Mouse (Mus musculus) gastrocnemius, postnatal 4 days (tissue): ENCODE measurements at regions not wholly inside any gene's neighbourhood (a gene's known extent, or its start where the extent isn't known, plus 50 kb on each side); places are given as distances from the start of the nearest gene placed in this dataset.

Experiments used
- DNase-seq, 2 experiments: peaks; one replicate each; pipeline ENCODE4 v3.0.0; 2021 to 2022; ENCODE audit warnings: low spot score in 2 of 2, mixed read lengths in 2 of 2

DNA sequence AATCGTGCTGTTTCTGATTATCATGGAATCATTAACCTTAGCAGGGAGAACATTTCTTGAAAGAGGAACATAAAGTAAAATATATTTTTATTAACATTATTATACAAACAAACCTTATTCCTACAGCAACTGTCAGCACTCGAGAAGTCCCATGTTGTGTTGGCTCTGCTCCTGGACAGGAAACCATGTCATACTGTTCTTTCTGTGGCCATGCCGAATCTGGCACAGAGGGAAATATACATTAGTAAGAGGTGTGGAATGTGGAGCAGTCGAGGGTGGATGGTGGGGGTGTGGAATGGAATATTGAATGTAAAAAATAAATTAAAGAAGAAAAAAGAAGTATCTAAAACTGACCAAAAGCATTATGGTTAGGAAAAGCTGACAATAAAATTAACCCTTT, 342.1 kb upstream of the Pmfbp1 start:
- DNase-seq: no peak

DNA sequence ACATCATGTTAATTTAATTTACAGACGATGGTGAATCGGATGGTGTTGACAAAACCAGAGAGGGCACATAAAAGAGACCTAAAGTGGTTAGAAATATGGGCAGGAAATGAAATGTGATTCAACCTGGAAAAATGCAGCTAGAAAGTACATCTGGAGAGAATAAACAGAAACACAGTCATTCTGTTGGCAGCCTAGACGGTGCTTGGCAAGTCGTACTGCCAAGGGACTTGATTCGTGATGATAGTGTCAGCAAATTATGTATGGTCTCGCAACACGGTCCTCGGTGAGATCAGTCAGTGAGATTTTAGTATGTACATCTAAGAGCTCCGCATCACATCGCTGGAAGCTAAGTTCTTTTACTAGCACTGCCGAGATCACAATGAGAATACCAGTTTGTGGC, 338.3 kb upstream of the Pmfbp1 start:
- DNase-seq: peak; percentile 45 to 77

DNA sequence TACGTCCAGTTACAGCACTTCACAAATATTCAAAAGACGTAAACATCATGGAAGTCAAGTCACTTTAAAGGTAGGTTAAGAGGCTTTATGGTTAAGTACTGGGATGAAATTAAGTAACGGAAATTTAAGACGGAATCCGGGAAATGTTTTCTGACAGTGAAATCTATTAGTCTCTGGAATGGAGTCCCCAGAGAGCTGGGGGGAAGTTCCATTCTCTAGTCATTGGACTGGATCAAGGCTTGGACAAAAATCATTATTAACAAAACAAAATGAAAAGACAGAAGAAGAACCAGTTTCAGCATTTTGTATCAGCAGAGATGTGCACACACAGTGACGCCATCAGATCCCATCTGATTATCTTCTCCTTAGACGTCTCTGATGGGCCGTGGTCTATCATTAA, 337.8 kb upstream of the Pmfbp1 start:
- peak in 1 of 2 experiments; percentile 41 for DNase-seq

DNA sequence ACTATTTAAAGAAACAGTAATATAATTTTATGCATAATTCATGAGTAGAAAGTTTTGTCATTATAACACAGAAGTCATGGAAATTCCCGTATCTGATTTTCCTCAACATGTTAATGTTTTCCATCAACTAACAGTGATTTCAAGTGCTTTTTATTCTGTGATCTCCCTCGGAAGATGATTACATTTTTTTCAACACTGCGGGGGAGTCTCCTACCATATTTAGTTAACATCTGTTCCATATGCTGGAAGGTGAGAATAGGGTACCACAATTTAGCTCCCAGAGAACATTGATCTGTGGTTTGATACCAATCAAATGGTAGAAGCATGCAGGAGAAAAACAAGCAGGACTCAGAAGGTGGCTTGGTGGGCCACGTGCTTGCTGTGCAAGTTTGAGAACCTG, 321.1 kb upstream of the Pmfbp1 start:
- DNase-seq: no peak

DNA sequence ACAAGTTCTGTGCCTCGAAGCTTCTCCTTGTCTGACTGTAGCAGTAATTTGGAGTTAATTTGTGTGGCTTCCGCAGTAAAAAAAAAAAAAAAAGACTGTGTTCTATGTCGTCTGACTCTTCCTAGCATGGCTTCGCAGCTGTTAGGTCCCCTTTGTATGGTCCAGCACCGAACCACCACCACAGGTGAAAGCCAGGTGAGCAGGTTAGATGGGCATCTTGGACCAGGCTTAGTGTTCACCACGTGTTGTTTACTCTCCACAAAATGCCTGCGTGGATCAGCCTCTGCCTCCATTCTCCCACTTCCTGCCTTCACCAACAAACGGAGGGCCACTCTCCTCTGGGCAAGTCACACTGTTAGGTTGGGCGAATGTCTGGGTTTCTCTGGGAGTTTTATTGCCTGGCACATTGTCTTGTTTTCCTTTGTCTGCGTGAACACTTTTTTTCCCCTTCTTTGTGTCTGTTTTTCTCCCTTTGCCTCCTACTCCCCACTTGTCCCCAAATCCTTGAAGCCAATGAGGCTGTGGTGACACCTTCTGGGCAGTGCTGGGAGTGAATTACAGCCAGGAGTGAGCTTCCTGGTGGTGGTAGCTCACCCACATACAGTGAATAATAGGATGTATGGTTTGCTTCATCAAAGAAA, 308.1 kb upstream of the Pmfbp1 start:
- peak in 1 of 2 experiments; percentile 65 for DNase-seq

DNA sequence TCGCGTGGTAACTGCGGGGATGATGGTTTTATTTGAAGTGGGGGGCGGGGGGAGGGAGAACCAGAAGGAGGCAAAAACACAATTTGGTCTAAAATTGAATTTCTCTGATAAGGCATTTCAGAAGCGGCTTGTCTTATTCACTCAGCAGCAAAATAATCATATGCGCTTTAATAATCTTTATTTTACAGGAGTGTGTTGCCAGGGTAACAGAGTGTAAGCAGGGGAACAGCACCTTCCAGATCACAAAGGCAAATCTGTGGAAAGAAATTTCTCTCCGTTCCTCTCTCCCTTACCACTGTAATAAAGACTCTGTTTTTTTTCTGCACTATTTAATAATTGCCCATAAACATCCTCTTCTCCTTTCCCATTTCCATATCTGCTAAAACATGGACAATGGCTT, 306.2 kb upstream of the Pmfbp1 start:
- no peak for DNase-seq

DNA sequence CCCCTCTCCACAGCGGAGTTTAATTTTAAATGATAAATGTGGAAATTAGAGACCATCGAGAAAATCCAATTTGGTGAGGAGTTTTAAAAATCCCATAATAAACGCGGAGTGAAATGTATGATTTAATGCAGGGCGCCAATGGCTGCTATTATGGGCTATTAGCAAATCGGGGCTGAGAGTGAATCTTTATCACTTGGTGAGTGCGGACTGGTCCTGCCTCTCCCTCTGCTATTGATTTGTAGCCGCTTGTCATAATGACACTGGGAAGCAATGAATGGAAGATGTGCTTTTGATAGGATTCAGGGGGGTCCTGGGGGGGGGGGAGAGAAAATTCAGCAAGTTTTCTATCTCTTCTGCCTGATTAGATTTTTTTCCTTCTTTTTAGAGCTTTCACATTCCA, 279.6 kb upstream of the Pmfbp1 start:
- DNase-seq: no peak

DNA sequence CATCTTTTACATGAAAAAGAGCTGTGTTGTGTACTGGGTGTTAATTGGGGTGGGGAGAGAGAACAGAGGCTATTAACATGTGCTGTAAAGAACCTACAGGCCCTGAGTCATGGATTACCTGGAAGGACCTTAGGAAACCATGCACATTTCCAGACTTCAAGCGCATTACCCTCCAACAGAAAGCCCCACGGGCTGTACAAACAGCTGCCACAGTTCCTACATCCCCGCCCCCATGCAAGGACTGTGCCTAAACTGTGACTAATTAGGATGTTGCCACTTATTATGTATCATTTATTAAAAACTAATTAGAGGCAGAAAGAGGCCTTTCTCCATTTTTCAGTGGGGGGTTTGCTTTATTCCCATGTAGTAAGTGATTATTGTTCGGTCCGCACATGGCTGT, 277.5 kb upstream of the Pmfbp1 start:
- DNase-seq: no peak

DNA sequence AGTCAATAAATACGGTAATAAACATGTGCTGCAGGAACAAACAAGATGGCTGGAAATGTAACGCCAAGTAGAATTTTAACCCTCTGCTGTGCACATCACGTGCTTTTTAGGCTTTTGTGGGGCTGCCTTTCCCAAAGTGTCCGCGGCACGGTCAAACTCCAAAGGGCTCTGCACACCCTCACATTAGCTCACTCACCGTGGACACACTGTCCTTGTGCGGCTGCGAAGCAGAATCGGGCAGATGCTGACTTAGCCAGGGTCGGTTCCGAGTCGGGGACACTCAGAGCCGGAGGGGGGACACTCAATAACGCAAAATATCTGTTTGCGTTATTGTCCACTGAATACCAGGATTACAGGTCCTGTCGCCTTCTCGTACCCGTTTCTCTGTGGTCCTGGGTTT, 276.5 kb upstream of the Pmfbp1 start:
- no peak for DNase-seq

DNA sequence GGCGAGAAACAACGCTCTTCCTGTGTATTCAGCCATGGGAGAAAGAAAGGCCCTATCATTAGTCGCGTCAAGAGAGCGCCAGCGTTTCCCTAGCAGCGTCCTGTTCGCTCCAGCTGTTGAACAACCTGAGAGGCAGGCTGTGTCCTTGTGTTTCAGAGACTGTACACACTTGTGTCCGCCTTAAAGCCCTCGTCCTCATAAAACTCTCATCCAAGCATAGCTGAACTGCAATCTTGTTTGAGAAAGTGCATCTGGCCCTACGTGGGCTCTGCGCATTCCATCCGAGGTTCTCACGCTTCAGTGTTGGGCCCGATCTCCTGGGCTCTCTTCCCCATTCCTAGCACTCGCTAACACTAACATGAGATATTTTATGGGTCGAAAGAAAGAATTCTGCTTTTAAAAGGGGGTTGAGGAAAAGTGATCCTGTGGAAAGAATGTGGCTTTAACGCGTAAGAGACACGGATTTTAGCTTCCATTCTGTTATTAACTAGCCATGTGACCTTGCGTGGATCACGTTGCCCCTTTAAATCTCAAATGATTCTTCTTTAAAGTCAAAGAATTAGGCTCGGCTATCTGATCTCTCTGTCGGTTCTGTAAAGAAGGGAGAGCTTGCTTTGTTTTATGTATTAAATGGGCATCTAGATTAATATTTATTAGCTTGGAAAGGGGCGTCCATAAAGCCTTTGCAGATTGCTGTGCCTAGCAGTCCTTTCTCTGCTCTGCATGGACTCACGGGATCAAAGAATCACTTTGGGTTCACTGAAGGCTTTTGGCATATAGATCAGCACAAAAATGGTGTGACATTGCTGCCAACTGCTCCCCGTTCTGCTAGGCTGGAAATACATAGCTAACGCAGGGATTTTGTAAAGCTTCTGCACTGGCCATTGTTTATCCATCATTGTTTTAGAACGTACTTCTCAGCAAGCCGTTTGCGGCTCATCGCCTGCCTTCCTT, 261.3 kb upstream of the Pmfbp1 start:
- DNase-seq: no peak

DNA sequence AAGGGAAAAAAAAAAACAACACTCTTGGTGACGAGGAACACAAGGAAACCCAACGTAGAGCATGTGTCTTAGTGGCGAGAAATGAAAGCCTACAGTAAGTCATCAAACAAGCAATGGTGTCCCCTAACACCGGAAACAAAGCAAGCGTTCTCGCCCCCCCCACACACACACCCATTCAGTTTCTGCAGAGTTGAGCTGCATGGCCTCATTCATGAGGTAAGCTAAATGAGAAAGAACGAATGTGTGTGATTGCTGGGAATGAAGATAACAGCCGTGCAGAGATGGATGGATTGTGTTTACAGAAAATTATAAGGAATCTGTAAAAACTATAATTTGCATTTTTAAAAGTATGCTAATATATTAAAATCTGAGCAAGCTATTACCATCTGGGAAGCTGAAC, 248.3 kb upstream of the Pmfbp1 start:
- DNase-seq: no peak

DNA sequence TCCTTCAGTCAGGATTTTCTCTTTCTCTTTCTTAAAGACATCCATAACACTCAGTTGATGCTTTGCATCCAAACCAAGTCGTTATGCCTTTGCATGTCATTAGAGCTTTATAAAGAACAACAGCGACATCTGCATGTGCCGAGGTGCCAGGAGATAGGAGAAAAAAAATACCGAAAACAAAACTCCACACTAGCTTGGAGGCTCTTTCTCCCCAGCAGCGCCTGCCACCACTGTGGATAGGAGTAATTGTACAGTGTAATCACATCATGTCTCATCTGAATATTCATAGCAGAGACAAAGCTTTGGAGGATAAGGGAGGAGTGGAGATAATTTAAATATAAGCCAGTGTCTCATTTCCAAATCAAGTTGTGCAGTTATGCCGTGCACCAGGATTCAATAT, 246.0 kb upstream of the Pmfbp1 start:
- no peak for DNase-seq

DNA sequence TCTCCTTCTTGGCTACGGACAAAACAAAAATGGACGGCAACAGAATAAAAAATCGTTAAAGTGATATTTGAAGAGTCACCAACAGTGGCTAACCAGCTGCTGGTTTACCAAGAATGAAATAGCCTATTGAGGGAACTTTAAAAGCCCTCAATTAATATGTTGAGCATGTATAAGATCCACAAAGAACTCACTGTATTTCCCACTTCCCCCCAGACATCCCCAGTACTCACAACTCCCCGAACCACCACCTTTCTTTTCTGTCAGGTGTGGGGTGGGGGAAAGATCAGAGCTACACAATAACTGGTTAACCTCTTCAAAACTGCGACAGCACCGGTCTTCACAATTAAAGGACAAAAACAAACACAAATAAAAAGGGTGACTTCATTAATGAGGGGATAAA, 245.5 kb upstream of the Pmfbp1 start:
- no peak for DNase-seq

DNA sequence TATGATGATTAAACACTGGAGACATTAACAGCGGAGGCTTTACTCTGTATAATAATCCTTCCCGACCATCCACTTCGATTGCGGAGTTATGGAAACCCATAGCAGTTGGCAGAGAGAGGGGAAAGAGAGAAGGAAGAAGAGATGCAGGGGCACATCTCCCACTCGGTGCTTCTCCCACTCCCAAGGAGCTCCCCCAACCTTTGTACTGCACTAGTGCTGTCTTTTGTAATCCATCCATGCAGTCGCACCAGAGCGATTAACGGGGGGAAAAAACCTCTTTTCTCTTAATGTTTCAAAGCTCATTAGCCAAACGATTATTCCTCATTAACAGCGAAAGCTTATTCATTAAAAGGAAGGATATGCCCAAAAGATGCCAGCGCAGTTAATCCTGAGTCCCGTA, 244.6 kb upstream of the Pmfbp1 start:
- no peak for DNase-seq

DNA sequence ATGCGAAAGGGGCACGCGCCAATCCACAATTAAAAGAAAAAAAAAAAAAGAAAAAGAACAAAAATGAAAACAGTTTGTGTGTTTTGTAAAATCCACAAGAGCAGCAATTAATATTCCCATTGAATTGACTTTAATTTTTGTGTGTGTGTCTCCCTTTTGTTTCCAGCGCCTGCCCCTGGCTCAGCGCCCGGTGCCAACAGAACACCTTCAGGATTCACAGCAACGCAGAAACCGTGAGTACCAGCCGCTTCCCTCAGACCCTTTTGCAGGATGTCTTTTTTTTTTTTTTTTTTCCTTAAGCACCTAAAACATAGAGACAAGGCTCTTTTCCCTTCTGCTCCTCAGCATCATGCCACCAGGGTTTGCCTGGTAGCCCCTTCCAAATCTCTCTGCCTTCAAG, 244.1 kb upstream of the Pmfbp1 start:
- no peak for DNase-seq

DNA sequence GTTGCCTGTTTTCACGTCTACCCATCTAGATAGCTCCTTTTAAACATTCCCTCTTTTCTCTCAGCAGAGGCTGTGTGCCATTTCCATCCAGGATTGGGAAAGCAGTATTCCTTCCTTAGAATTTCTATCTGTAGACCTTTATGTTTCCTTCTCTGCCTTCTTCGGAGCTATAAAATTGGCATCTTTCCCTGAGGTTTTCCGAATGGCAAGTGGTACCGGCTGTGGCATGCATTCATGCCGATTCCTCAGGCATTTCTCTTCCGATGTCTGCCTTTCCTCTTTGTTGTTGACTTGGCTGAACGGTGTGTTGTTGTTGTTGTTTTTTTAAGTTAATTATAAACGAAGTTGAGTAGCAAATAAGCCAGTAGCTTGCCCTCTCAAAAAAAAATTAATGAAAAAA, 243.3 kb upstream of the Pmfbp1 start:
- no peak for DNase-seq

DNA sequence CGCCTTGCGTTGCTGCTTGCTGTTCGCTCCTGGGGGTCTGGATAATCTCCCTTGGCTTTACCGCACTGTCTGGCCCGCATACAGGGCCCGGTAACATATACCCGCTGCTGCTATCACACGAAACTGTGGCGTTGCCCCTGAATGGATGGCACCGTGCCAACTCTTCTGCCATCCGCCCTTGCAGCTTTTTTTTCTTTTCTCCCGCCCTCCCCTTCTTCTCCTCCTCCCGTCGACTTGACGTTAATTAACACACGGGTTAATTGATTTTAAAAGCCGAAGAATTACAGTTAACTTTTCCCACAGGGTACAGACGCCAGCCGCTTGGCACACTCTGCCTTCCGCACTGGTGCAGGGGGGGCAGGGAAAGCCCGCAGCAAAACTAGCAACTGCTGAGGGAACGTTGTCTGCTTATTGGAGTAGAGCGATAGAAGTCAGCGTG, 242.4 kb upstream of the Pmfbp1 start:
- DNase-seq: peak in 1 of 2 experiments; percentile 42

DNA sequence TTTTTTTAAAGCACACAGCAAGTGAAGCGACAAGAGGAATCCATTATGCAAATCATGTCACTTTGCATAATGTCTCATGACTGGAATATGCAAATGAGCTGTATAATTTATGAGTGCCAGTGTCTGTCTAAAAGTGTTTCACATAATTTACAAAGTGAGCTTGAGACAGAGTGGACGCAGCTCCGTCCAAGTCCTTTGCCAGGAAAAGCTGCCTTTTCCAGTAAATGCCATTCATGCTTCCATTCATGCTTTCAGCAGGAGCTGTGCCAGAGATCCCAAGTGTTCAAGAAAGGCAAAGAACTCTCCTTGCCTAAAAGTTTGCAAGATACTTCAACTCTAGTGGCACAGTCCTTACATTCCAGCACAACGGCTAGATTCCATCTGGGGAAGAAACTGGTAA, 241.4 kb upstream of the Pmfbp1 start:
- no peak for DNase-seq

DNA sequence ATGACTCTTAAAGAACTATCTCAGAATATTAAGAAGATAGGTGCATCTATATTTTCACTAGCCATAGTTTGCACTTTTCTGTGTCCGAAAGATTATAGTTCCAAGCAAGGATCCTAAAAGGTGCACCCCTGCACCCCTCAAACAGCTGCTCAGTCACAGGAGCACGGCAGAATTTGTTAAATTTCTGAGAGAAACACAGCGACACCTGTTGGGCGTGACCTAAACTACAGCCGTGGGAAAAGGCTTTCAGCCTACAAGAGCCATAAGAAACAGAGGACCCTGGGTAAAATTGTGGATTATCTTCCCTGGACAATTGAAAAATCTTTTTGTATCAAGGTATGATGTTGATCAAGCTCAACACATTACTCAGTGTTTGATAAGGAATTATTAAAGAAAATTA, 214.7 kb upstream of the Pmfbp1 start:
- peak in 1 of 2 experiments; percentile 41 for DNase-seq

DNA sequence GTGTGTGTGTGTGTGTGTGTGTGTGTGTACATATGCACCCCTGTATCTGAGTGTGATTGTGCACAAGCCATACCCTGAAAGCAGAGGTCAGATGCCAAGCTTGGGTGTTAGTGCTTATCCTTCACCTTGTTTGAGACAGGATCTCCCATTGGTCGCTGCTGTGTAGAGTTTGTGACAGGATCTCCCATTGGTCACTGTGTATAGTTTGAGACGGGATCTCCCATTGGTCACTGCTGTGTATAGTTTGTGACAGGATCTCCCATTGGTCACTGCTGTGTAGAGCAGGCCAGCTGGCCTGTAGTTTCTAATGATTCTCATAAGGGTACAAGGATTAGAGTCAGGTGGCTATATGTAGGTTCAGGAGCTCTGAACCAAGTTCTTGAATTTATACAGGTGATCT, 213.3 kb upstream of the Pmfbp1 start:
- DNase-seq: no peak

DNA sequence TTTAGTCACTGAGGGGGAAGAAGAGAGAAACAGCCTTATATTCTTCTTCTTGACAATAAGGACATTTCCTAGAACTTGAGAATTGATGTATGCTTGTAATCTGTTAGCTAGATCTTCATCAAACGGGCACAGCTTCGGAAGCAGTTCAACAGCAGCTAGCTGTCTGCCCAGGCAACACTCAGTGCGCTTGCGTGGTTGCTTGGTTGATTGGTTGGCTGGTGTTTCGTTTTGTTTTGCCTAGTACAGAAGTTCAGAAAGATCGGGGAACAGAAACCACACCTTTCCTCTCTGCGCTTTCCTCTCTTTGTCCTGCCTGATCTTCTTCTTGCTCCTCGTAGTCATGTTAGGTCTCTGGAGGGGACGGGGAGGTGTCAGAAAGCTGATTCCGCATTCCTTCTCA, 212.2 kb upstream of the Pmfbp1 start:
- no peak for DNase-seq

DNA sequence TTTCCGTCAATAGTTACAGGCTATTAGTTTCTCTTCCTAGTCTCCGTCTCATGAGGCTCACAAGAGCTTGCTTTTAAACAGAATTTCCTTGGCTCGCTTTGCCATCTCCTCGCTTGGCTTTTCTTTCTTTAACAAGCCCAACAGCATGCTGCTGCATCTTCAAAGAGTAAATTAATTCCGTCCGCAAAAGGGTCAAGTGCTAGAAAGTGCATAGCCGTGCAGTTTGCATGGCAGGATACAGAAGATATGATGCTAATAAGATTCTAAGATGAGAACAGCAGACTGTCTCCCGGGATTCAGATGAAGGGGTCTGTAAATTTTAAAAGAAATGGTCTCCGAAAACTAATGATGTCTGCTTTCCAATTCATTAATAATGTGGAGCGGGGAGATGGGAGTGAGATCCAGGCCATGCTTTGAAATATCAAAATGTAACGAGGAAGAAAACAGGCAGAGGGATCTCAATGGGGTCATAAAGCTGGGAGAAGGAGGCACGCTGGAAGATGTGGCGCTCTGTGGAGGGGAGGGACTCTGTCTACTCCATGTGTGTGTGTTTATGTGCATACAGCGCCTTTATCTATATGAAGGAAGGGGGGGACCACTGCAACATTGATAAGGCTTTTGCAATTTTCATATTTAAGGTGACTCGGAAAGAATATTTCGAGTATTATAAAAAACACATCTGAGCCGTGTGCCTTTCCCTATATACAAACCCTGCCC, 183.0 kb upstream of the Pmfbp1 start:
- DNase-seq: no peak
